Mouse (Mus musculus) large intestine, adult 2 months (tissue): Measurements from ENCODE around the gene Smarcc2. TPM values are rescaled to one million over a fixed set of nuclear protein-coding genes. Genes with fewer than 3 reads are reported as not detected.

Source experiments
- DNase-seq: peaks from one replicate; pipeline ENCODE4 v3.0.0-alpha.2; 2012; ENCODE audit warnings: low read depth, low spot score
- WGBS: fragments of 180-500 bp; shearing (Covaris S2); methylation state at CpG from one replicate; pipeline ENCODE4 v1.1.7; 2018; 5-methylcytosine and 5-hydroxymethylcytosine counted together
- polyA plus RNA-seq: library from polyadenylated mRNA; depleted of rRNA; stranded (reverse); fragments of >200 nt; gene quantifications from 2 replicates; pipeline ENCODE4 v1.2.3, GENCODE M21; 2012; rRNA removed

Smarcc2 gene
- polyA plus RNA-seq, 1 experiment: 43.3 TPM

DNA sequence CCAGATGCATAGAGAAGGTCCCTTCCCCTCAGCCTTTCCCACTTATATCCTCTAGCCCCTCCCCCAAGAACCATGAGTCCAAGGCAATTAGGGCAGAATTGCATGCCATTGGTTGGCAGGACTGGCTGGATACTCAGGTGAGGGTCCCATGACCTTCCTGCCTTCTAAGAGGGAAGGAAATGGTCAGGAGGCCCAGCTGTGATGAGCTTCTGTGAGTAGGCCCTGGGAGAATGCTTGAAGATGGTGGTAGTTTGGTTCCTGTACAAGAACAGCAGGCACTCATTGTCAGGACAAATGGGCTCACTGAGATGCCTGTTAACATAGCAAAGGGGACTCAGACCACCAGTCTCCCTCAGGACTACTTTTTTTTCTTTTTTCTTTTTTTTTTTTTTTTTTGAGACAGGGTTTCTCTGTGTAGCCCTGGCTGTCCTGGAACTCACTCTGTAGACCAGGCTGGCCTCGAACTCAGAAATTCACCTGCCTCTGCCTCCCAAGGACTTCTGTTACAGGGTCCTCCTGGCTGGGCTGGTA, 79.4 kb downstream of the Smarcc2 start:
- WGBS: 90% methylated on average over 1 of the region's 1 CpGs
- no peak for DNase-seq

Other genes with a start within 250 kb of the Smarcc2 start
- 17.7 and 20.9 TPM in 2 replicates for gene Spryd4, start 247.4 kb upstream of the Smarcc2 start, polyA plus RNA-seq
- gene Mip, start 233.4 kb upstream of the Smarcc2 start, polyA plus RNA-seq: not detected in 2 replicates
- 5.7 TPM in 2 replicates for gene Timeless, start 227.2 kb upstream of the Smarcc2 start, polyA plus RNA-seq
- 0.11 and 0.12 TPM in 2 replicates for gene Apon, start 205.2 kb upstream of the Smarcc2 start, polyA plus RNA-seq
- gene Apof, start 190.6 kb upstream of the Smarcc2 start, polyA plus RNA-seq: 0.08 and 0.16 TPM in 2 replicates
- gene Stat2, start 188.7 kb upstream of the Smarcc2 start, polyA plus RNA-seq: 18.9 and 36.4 TPM in 2 replicates
- gene Il23a, start 160.5 kb upstream of the Smarcc2 start, polyA plus RNA-seq: 0.12 TPM in 1 of 2 replicates, not detected in the other
- 16.7 and 28.0 TPM in 2 replicates for gene Pan2, start 155.9 kb upstream of the Smarcc2 start, polyA plus RNA-seq
- 77.0 and 89.7 TPM in 2 replicates for gene Cnpy2, start 136.8 kb upstream of the Smarcc2 start, polyA plus RNA-seq
- gene Cs, start 121.5 kb upstream of the Smarcc2 start, polyA plus RNA-seq: 361 and 585 TPM in 2 replicates
- gene Coq10a, start 90.3 kb upstream of the Smarcc2 start, polyA plus RNA-seq: 22.0 and 27.1 TPM in 2 replicates
- gene Ankrd52, start 82.1 kb upstream of the Smarcc2 start, polyA plus RNA-seq: 17.6 and 22.9 TPM in 2 replicates
- gene Slc39a5, start 58.0 kb upstream of the Smarcc2 start, polyA plus RNA-seq: 209 and 267 TPM in 2 replicates
- gene Nabp2, start 47.8 kb upstream of the Smarcc2 start, polyA plus RNA-seq: 35.6 and 39.4 TPM in 2 replicates
- gene Rnf41, start 47.6 kb upstream of the Smarcc2 start, polyA plus RNA-seq: 18.3 and 20.4 TPM in 2 replicates
- 1,613 and 1,784 TPM in 2 replicates for gene Myl6, start 34.9 kb downstream of the Smarcc2 start, polyA plus RNA-seq
- 1.1 and 1.4 TPM in 2 replicates for gene Myl6b, start 39.4 kb downstream of the Smarcc2 start, polyA plus RNA-seq
- 32.4 TPM in 2 replicates for gene Esyt1, start 66.6 kb downstream of the Smarcc2 start, polyA plus RNA-seq
- gene Zc3h10, start 88.5 kb downstream of the Smarcc2 start, polyA plus RNA-seq: 10.7 and 12.2 TPM in 2 replicates
- 2,450 and 2,465 TPM in 2 replicates for gene Rpl41, start 90.1 kb downstream of the Smarcc2 start, polyA plus RNA-seq
- gene Pa2g4, start 106.7 kb downstream of the Smarcc2 start, polyA plus RNA-seq: 29.3 and 31.2 TPM in 2 replicates
- gene Erbb3, start 130.4 kb downstream of the Smarcc2 start, polyA plus RNA-seq: 76.7 and 120 TPM in 2 replicates
- gene Rps26, start 167.5 kb downstream of the Smarcc2 start, polyA plus RNA-seq: 1,017 and 1,368 TPM in 2 replicates
- gene Ikzf4, start 186.7 kb downstream of the Smarcc2 start, polyA plus RNA-seq: 0.69 and 1.1 TPM in 2 replicates
- 48.9 and 241 TPM in 2 replicates for gene Suox, start 214.8 kb downstream of the Smarcc2 start, polyA plus RNA-seq
- gene Rab5b, start 237.0 kb downstream of the Smarcc2 start, polyA plus RNA-seq: 45.2 and 53.9 TPM in 2 replicates
- 2.6 and 2.8 TPM in 2 replicates for gene Pmel, start 244.9 kb downstream of the Smarcc2 start, polyA plus RNA-seq
- 25.9 and 27.0 TPM in 2 replicates for gene Cdk2, start 245.8 kb downstream of the Smarcc2 start, polyA plus RNA-seq